ENCODE assay signal across 8 mouse cellular contexts in genomic region chr11:21569002-21569401, GRCm38 (mm10). TPM values are rescaled to one million over a fixed set of nuclear protein-coding genes. Genes with fewer than 3 reads are reported as not detected.
DNase-seq lines count a peak whose midpoint lies in the region; ATAC-seq and TF ChIP-seq lines count a peak whose summit lies in the region.

No protein-coding gene starts in this region.

- no peaks in the 10 kb centered on the region for H3K9me3 ChIP-seq in forebrain, embryonic 12.5 days
- H3K9me3 ChIP-seq in forebrain, embryonic 10.5 days = no peaks in the 10 kb centered on the region
- no peaks in the 10 kb centered on the region for H3K9me3 ChIP-seq in midbrain, postnatal 0 days (ENCODE audit: low read length)

- H3K9ac ChIP-seq in forebrain, embryonic 12.5 days = no peak overlapping the region
- H3K9ac ChIP-seq in midbrain, postnatal 0 days (replicated peaks; ENCODE audit: low read length, poor library complexity, severe bottlenecking) = no peak overlapping the region

- peaks cover 23% of the 10 kb centered on the region for H3K36me3 ChIP-seq in forebrain, embryonic 12.5 days (replicated peaks)
- H3K36me3 ChIP-seq in forebrain, embryonic 10.5 days (replicated peaks) = peaks cover 31% of the 10 kb centered on the region
- peaks cover 9% of the 10 kb centered on the region for H3K36me3 ChIP-seq in midbrain, postnatal 0 days (ENCODE audit: insufficient read depth, low read length)

- H3K4me2 ChIP-seq in forebrain, embryonic 12.5 days = no peak overlapping the region
- peak overlapping the region; percentile 10; the same call in 1 of the 2 replicates for H3K4me2 ChIP-seq in midbrain, postnatal 0 days (ENCODE audit: low read depth, low read length, poor library complexity, severe bottlenecking)

- WGBS in forebrain, embryonic 12.5 days = 82% methylated on average over 5 of the region's 5 CpGs
- WGBS in forebrain, embryonic 10.5 days = 88% methylated on average over 5 of the region's 5 CpGs
- 67% methylated on average over 5 of the region's 5 CpGs for WGBS in midbrain, postnatal 0 days

- H3K27me3 ChIP-seq in forebrain, embryonic 12.5 days = no peaks in the 10 kb centered on the region
- no peaks in the 10 kb centered on the region for H3K27me3 ChIP-seq in forebrain, embryonic 10.5 days (ENCODE audit: poor library complexity, severe bottlenecking)
- H3K27me3 ChIP-seq in midbrain, postnatal 0 days (ENCODE audit: insufficient read depth, low read length) = no peaks in the 10 kb centered on the region

- H3K4me1 ChIP-seq in forebrain, embryonic 12.5 days = peaks cover 27% of the 10 kb centered on the region
- H3K4me1 ChIP-seq in forebrain, embryonic 10.5 days = peaks cover 30% of the 10 kb centered on the region
- H3K4me1 ChIP-seq in embryonic fibroblast, embryonic 13.5 days (ENCODE audit: control insufficient read depth, insufficient read depth, low read length) = peaks cover 8% of the 10 kb centered on the region
- peaks cover 8% of the 10 kb centered on the region for H3K4me1 ChIP-seq in midbrain, postnatal 0 days (ENCODE audit: insufficient read depth, low read length)

- no peak for ATAC-seq in forebrain, embryonic 12.5 days (ENCODE audit: low FRiP score)
- no peak for ATAC-seq in midbrain, postnatal 0 days (ENCODE audit: low FRiP score)

- DNase-seq in forebrain, embryonic 10.5 days (ENCODE audit: extremely low spot score, low spot score) = no peak
- no peak for DNase-seq in layer of hippocampus, adult 2 months (ENCODE audit: low spot score in 2 of 2)
- no peak for DNase-seq in layer of hippocampus, adult 9-11 months
- no peak for DNase-seq in midbrain, postnatal 0 days (ENCODE audit: low spot score)
- no peak for DNase-seq in cerebellum, postnatal 4 days (ENCODE audit: low spot score in 2 of 2)
- DNase-seq in testis, postnatal 14 days (ENCODE audit: low spot score) = no peak

- no peak for TF ChIP-seq CTCF in layer of hippocampus, adult 2 months (conservative IDR thresholded peaks at IDR 0.05)
- TF ChIP-seq CTCF in embryonic fibroblast, embryonic 13.5 days (IDR thresholded peaks at IDR 0.05; ENCODE audit: borderline replicate concordance, insufficient read depth, low read length) = no peak
- TF ChIP-seq CTCF in midbrain, postnatal 0 days (IDR thresholded peaks at IDR 0.05) = no peak

- H3K27ac ChIP-seq in forebrain, embryonic 12.5 days = peak overlapping the region; percentile 10; the same call in 1 of the 2 replicates
- H3K27ac ChIP-seq in forebrain, embryonic 10.5 days = no peak overlapping the region
- H3K27ac ChIP-seq in layer of hippocampus, adult 2 months = 0 out of 2 replicates have a peak overlapping the region, but pooled peaks have one; percentile 12
- H3K27ac ChIP-seq in embryonic fibroblast, embryonic 13.5 days (ENCODE audit: insufficient read depth, low read length) = 0 out of 2 replicates have a peak overlapping the region, but pooled peaks have one; percentile 23
- H3K27ac ChIP-seq in midbrain, postnatal 0 days (ENCODE audit: low read depth, low read length) = no peak overlapping the region

- TF ChIP-seq POLR2A in embryonic fibroblast, embryonic 13.5 days (IDR thresholded peaks at IDR 0.05; ENCODE audit: low read depth, low read length) = no peak

- no peak overlapping the region for H3K4me3 ChIP-seq in forebrain, embryonic 12.5 days (replicated peaks)
- H3K4me3 ChIP-seq in forebrain, embryonic 10.5 days = no peak overlapping the region
- H3K4me3 ChIP-seq in layer of hippocampus, adult 2 months = peak overlapping the region; percentile 30
- no peak overlapping the region for H3K4me3 ChIP-seq in embryonic fibroblast, embryonic 13.5 days (ENCODE audit: insufficient read depth, low read length)
- H3K4me3 ChIP-seq in midbrain, postnatal 0 days (ENCODE audit: low read depth, low read length) = no peak overlapping the region

RNA-seq across cellular contexts. Expression of gene Wdpcp, which starts 3.0 kb away (rescaled TPM):
- 12.4 and 13.3 TPM in 2 replicates for polyA plus RNA-seq in forebrain, embryonic 12.5 days (2016; fragmentation: Nextera tagmentation; extraction: Ambion mirVana)
- polyA plus RNA-seq in forebrain, embryonic 10.5 days (2016; fragmentation: Nextera tagmentation; extraction: Ambion mirVana) = 11.4 and 11.9 TPM in 2 replicates
- total RNA-seq in layer of hippocampus, adult 2 months (2021) = 10 to 100 TPM; 10.5 to 13.0 TPM
- polyA plus RNA-seq in embryonic fibroblast, embryonic 13.5 days (2011; ENCODE audit: insufficient read length, low read depth, missing spikeins) = 7.9 and 10.2 TPM in 2 replicates
- total RNA-seq in midbrain, postnatal 0 days (2014; rRNA removed) = 12.9 and 15.7 TPM in 2 replicates
- 7.6 and 8.6 TPM in 2 replicates for polyA plus RNA-seq in midbrain, postnatal 0 days (2015; fragmentation: Nextera tagmentation; extraction: Ambion mirVana)

RNA-seq across cellular contexts. Expression of gene Mdh1, which starts 3.2 kb away (rescaled TPM):
- 383 and 388 TPM in 2 replicates for polyA plus RNA-seq in forebrain, embryonic 12.5 days (2016; fragmentation: Nextera tagmentation; extraction: Ambion mirVana)
- 428 and 437 TPM in 2 replicates for polyA plus RNA-seq in forebrain, embryonic 10.5 days (2016; fragmentation: Nextera tagmentation; extraction: Ambion mirVana)
- total RNA-seq in layer of hippocampus, adult 2 months (2021) = 100 to 1,000 TPM; 667 to 677 TPM
- polyA plus RNA-seq in embryonic fibroblast, embryonic 13.5 days (2011; ENCODE audit: insufficient read length, low read depth, missing spikeins) = 132 and 160 TPM in 2 replicates
- total RNA-seq in midbrain, postnatal 0 days (2014; rRNA removed) = 281 and 307 TPM in 2 replicates
- 658 and 719 TPM in 2 replicates for polyA plus RNA-seq in midbrain, postnatal 0 days (2015; fragmentation: Nextera tagmentation; extraction: Ambion mirVana)

Comparison
In these comparisons a context has a peak if more than half of its experiments do, and no peak if none do; other contexts are left out.
1. H3K27ac ChIP-seq: peak in forebrain, embryonic 12.5 days (single experiment), layer of hippocampus, adult 2 months (single experiment) and embryonic fibroblast, embryonic 13.5 days (single experiment); none in forebrain, embryonic 10.5 days (single experiment) and midbrain, postnatal 0 days (single experiment).